Mouse (Mus musculus) limb, embryonic 11.5 days (tissue): Measurements from ENCODE around the gene Arhgap23. TPM values are rescaled to one million over a fixed set of nuclear protein-coding genes. Genes with fewer than 3 reads are reported as not detected.

Experiments
- ATAC-seq: fragments of 200-750 bp; cut with Nextera tagmentation; 2 replicates; pipeline ENCODE4 v1.8.0; 2017; ENCODE audit warnings: low read depth; ENCODE audit not compliant: insufficient number of reproducible peaks, low FRiP score, low TSS enrichment
- DNase-seq: peaks from one replicate; pipeline ENCODE4 v3.0.0-alpha.2; 2015; ENCODE audit warnings: low spot score
- H3K27ac ChIP-seq: fragments of 300-500 bp; sonication (generic); replicated peaks from 2 replicates; pipeline ENCODE4 v1.5.1; 2014; ENCODE audit warnings: low read depth, mild to moderate bottlenecking, low read length
- H3K27me3 ChIP-seq: fragments of 300-500 bp; sonication (generic); 2 replicates; pipeline ENCODE4 v1.6.1; 2014; ENCODE audit warnings: mild to moderate bottlenecking, low read length, mixed read lengths; ENCODE audit not compliant: control insufficient read depth, insufficient read depth
- H3K36me3 ChIP-seq: fragments of 300-500 bp; sonication (generic); 2 replicates; pipeline ENCODE4 v1.6.1; 2014; ENCODE audit warnings: mild to moderate bottlenecking, low read length, moderate library complexity, mixed read lengths; ENCODE audit not compliant: control insufficient read depth, insufficient read depth
- H3K4me1 ChIP-seq: fragments of 300-500 bp; sonication (generic); 2 replicates; pipeline ENCODE4 v1.6.1; 2014; ENCODE audit warnings: low read length, mixed read lengths; ENCODE audit not compliant: control insufficient read depth, insufficient read depth
- H3K4me2 ChIP-seq: fragments of 300-500 bp; sonication (generic); 2 replicates; pipeline ENCODE4 v1.6.1; 2014; ENCODE audit warnings: low read depth, mild to moderate bottlenecking, moderate library complexity; ENCODE audit not compliant: severe bottlenecking
- H3K4me3 ChIP-seq: fragments of 300-500 bp; sonication (generic); 2 replicates; pipeline ENCODE4 v1.5.1; 2014; ENCODE audit warnings: low read depth, low read length
- H3K9ac ChIP-seq: fragments of 300-500 bp; sonication (generic); 2 replicates; pipeline ENCODE4 v1.6.1; 2014; ENCODE audit warnings: mild to moderate bottlenecking, low read length
- H3K9me3 ChIP-seq: fragments of 300-500 bp; sonication (generic); 2 replicates; pipeline ENCODE4 v1.6.1; 2016; ENCODE audit warnings: low read length; ENCODE audit not compliant: control insufficient read depth
- WGBS: fragments of 180-500 bp; shearing (Covaris S2); extraction: QIAGEN DNeasy Blood & Tissue Kit; methylation state at CpG from one replicate; pipeline ENCODE4 v1.1.7; 2014; 5-methylcytosine and 5-hydroxymethylcytosine counted together
- polyA plus RNA-seq: library from polyadenylated mRNA; unstranded; fragments of >200 nt; fragmentation: Nextera tagmentation; extraction: Ambion mirVana; gene quantifications from 2 replicates; pipeline ENCODE4 v1.2.1, GENCODE M21; 2014

The Arhgap23 gene
- polyA plus RNA-seq, 1 experiment from 2014 or later, result 4.2 TPM

DNA sequence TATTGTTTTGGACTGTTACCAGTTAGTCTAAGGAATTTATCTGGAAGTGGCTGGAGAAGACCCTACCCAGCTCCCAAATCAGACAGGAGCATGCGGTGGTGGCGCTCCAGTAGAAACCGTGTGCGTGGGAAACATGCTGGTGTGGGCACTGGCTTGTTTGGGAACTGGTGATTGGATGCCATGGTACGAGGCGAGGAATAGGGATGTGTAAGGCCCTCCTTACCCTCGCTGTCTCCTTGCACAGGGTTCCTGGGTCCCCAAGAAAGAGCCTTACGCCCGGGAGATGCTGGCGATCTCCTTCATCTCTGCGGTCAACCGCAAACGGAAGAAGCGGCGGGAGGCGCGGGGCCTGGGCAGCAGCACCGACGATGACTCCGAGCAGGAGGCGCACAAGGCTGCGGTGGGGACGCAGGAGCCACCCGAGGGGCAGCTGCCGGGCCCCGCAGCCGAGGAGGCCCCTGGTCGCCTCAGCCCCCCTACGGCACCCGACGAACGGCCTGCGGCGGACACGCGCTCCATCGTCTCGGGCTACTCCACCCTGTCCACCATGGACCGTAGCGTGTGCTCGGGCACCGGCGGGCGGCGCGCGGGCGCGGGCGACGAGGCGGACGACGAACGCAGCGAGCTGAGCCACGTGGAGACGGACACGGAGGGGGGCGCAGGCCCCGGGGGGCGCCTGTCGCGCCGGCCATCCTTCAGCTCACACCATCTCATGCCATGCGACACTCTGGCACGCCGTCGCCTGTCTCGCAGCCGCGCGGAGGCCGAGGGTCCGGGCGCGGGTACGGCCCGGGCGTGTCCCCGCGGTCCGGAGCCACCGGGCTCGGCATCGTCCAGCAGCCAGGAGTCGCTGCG lies 84.8 kb downstream of the Arhgap23 start, which contains the start of gene 4933428G20Rik:
Gene 4933428G20Rik, minus strand, starts transcription at position 476 of the 855 bp plus-strand sequence.
- Histone ChIP-seq H3K4me3 (peak within 1 kb of the TSS; percentile 38), H3K27ac (no peak within 1 kb of the TSS), H3K9me3 (no peaks in the 10 kb centered on the region), H3K4me2 (peak within 1 kb of the TSS; percentile 83), H3K36me3 (peaks cover 8% of the 10 kb centered on the region; the same call in 1 of the 2 replicates), H3K27me3 (peaks cover 47% of the 10 kb centered on the region), H3K4me1 (peaks cover 17% of the 10 kb centered on the region), H3K9ac (peak within 1 kb of the TSS; percentile 52)
- DNase-seq (peak; percentile 48), ATAC-seq (no peak)
- WGBS, result 8% methylated on average over 72 of the region's 88 CpGs

DNA sequence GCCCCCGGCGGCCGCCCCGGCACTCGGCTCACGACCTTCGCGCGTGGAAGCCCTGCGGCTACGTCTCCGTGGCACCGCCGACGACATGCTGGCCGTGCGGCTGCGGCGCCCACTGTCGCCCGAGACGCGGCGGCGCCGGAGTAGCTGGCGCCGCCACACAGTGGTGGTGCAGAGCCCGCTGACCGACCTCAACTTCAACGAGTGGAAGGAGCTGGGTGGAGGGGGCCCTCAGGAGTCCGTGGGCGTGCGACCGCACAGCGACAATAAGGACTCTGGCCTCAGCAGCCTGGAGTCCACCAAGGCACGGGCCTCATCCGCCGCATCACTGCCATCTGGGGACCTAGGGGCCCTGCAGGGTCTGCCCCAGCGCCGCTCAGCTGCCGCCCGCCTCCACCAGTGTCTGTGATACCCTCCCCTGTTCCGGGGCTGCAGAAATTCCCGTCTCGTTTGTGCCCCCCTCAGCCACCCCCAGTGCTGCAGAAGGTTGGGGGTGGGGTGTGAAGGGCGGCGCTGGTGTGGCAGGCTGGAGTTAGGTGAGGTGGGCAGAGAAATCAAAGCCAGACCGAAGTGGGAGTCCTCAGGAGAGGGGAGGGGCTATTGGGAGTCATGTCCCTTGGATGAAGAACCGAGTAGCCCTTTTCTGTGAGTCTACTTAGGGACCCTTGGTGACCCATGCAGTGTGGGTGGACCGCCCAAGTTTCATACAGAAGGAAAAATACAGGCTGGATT lies 85.6 kb downstream of the Arhgap23 start:
- Histone ChIP-seq H3K27me3 (peaks cover 47% of the 10 kb centered on the region), H3K9ac (peak overlapping the region; percentile 52), H3K4me1 (peaks cover 17% of the 10 kb centered on the region), H3K27ac (no peak overlapping the region), H3K9me3 (no peaks in the 10 kb centered on the region), H3K4me2 (peak overlapping the region; percentile 83), H3K36me3 (peaks cover 4% of the 10 kb centered on the region; the same call in 1 of the 2 replicates), H3K4me3 (peak overlapping the region; percentile 38)
- peak; percentile 52 for DNase-seq
- no peak for ATAC-seq
- WGBS, result 5% methylated on average over 51 of the region's 51 CpGs

DNA sequence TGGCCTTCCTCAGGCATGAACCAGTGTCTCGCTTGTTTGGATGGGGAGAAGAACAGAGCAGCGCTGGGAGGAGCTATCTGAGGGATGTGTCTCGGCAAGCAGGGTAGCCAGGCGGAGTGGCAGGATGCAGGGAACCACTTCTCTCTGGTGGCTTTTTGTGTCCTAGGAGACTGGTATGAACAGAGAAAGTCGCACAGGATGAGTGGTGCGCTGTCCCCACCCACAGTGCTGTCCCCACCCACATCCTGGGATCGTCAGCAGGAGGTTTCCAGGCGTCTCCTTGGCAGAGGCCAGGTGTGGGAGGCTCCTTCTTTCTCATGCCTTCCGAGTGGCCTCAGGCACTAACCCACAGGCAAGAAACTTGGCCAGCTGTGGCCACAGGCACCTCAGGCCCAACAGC lies 87.0 kb downstream of the Arhgap23 start:
- WGBS, result 25% methylated on average over 9 of the region's 9 CpGs
- ATAC-seq (no peak), DNase-seq (no peak)
- H3K4me1 ChIP-seq, result peaks cover 17% of the 10 kb centered on the region
- no peak overlapping the region for H3K9ac ChIP-seq
- H3K9me3 ChIP-seq, result no peaks in the 10 kb centered on the region
- no peak overlapping the region for H3K4me2 ChIP-seq
- H3K4me3 ChIP-seq, result no peak overlapping the region
- peaks cover 4% of the 10 kb centered on the region; the same call in 1 of the 2 replicates for H3K36me3 ChIP-seq
- H3K27me3 ChIP-seq, result peaks cover 47% of the 10 kb centered on the region
- no peak overlapping the region for H3K27ac ChIP-seq

DNA sequence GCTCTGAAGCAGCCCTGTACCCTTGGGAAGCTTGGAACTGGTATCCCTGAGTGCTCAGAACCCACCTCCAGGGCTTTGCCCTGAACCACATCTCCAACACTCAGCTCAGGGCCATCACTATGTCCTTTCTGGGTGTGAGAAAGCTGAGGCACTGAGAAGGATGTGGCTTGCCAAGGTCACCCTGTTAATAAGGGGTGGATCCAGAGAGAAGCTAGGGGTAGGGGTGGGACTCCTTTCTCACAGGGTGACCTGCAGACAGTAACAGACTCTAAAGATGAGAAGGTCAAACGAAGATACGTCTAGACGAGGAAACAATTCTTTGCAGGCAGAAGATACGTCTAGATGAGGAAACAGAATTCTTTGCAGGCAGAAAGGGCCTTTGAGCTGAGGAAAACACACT lies 87.5 kb downstream of the Arhgap23 start:
- no peak overlapping the region for H3K4me2 ChIP-seq
- no peak for DNase-seq
- WGBS, result 82% methylated on average over 4 of the region's 4 CpGs
- peaks cover 4% of the 10 kb centered on the region; the same call in 1 of the 2 replicates for H3K36me3 ChIP-seq
- no peak for ATAC-seq
- peaks cover 47% of the 10 kb centered on the region for H3K27me3 ChIP-seq
- no peak overlapping the region for H3K4me3 ChIP-seq
- H3K9me3 ChIP-seq, result no peaks in the 10 kb centered on the region
- no peak overlapping the region for H3K9ac ChIP-seq
- H3K27ac ChIP-seq, result no peak overlapping the region
- H3K4me1 ChIP-seq, result peaks cover 17% of the 10 kb centered on the region

DNA sequence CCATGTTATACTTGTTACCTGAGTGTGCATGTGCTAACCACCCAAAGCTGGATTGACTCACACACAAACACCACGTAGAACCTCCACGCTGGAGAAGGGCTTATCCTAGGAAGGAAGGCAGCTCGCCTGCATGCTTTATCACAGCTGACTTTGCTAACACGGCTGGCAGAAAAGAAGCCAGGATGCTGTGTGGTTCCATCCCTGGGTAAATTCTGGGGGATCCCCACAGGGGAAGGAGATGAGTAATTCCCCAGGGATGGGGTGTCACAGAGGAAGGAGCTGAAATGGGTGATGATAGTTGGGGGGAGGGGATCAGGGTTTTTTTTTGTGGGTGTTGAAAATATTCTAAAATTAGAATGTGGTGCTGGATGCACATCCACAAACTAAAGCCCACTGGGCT lies 90.5 kb downstream of the Arhgap23 start:
- no peak overlapping the region for H3K4me3 ChIP-seq
- no peaks in the 10 kb centered on the region; the same call in 1 of the 2 replicates for H3K36me3 ChIP-seq
- 84% methylated on average over 4 of the region's 4 CpGs for WGBS
- H3K4me1 ChIP-seq, result peaks cover 13% of the 10 kb centered on the region
- DNase-seq (no peak), ATAC-seq (no peak)
- H3K9me3 ChIP-seq, result no peaks in the 10 kb centered on the region
- no peak overlapping the region for H3K27ac ChIP-seq
- no peak overlapping the region for H3K9ac ChIP-seq
- peaks cover 19% of the 10 kb centered on the region for H3K27me3 ChIP-seq
- no peak overlapping the region for H3K4me2 ChIP-seq

DNA sequence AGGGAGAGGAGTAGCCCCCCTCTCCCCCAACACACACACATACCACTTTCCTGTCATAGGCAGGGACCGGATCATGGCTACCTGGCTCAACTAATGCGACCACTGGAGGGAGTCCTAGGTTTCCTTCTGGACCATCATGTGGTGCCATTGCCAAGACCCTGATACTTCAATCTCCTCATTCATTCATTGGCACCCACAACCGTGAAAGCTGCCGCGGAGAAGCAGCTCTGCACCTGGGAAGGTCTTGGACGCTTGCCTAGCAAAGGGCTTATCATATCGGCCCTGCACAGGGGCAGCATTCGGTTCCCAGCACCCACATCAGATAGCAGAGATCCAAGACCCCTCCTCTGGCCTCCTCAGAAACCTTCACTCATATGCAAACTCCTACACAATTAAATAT lies 91.0 kb downstream of the Arhgap23 start:
- ATAC-seq, result no peak
- Histone ChIP-seq H3K27ac (no peak overlapping the region), H3K4me1 (0 out of 2 replicates have a peak, but pooled peaks cover 9% of the 10 kb centered on the region), H3K27me3 (peaks cover 14% of the 10 kb centered on the region), H3K36me3 (no peaks in the 10 kb centered on the region; the same call in 1 of the 2 replicates), H3K9me3 (no peaks in the 10 kb centered on the region), H3K9ac (no peak overlapping the region), H3K4me3 (no peak overlapping the region), H3K4me2 (no peak overlapping the region)
- 60% methylated on average over 8 of the region's 8 CpGs for WGBS
- no peak for DNase-seq

DNA sequence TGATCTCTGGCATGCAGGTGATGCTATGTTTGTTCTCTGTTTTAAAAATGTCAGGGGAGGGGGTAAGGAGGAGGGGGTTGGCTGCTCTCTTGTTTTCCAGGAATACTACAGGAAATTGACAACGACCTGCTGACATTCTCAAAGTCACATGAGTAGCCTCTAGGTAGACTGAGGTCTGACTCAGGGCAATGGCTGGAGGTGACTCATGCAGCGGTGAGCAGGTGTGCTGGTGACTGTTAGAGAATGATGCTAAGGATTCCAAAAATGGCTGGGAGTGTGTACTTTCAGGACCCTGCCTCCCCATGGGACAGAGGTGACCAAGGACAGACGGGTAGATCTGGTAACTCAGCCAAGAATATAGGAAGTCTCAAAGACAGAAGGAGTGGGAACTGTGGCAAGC lies 92.9 kb downstream of the Arhgap23 start:
- Histone ChIP-seq H3K36me3 (no peaks in the 10 kb centered on the region), H3K27ac (no peak overlapping the region), H3K9ac (no peak overlapping the region), H3K9me3 (no peaks in the 10 kb centered on the region), H3K4me3 (no peak overlapping the region), H3K4me1 (0 out of 2 replicates have a peak, but pooled peaks cover 6% of the 10 kb centered on the region), H3K4me2 (no peak overlapping the region), H3K27me3 (no peaks in the 10 kb centered on the region)
- DNase-seq (no peak), ATAC-seq (no peak)
- WGBS, result 70% methylated on average over 3 of the region's 3 CpGs

DNA sequence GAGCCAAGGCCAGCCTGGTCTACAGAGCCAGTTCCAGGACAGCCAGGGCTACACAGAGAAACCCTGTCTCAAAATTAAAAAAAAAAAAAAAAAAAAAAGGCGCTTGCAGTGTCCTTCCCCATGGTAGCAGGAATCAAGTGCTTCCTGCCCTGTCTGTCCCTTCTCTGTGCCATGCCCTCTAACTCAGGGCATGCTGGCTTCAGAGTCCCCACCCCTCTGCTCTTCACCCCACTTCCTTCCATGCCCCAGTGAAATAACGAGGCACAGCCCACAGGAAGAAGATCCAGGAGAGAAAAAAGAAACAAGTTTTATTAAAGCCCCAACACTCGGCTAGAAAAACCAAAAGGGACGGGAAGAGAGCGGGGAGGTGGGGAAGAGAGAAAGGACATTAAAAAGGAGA lies 93.7 kb downstream of the Arhgap23 start:
- Histone ChIP-seq H3K4me1 (0 out of 2 replicates have a peak, but pooled peaks cover 6% of the 10 kb centered on the region), H3K36me3 (no peaks in the 10 kb centered on the region), H3K4me3 (no peak overlapping the region), H3K27me3 (no peaks in the 10 kb centered on the region), H3K27ac (no peak overlapping the region), H3K4me2 (no peak overlapping the region), H3K9me3 (no peaks in the 10 kb centered on the region), H3K9ac (no peak overlapping the region)
- ATAC-seq (no peak), DNase-seq (no peak)
- WGBS, result 52% methylated on average over 5 of the region's 5 CpGs
